8 mouse cellular contexts compared by ENCODE assay signal in the genomic region with DNA sequence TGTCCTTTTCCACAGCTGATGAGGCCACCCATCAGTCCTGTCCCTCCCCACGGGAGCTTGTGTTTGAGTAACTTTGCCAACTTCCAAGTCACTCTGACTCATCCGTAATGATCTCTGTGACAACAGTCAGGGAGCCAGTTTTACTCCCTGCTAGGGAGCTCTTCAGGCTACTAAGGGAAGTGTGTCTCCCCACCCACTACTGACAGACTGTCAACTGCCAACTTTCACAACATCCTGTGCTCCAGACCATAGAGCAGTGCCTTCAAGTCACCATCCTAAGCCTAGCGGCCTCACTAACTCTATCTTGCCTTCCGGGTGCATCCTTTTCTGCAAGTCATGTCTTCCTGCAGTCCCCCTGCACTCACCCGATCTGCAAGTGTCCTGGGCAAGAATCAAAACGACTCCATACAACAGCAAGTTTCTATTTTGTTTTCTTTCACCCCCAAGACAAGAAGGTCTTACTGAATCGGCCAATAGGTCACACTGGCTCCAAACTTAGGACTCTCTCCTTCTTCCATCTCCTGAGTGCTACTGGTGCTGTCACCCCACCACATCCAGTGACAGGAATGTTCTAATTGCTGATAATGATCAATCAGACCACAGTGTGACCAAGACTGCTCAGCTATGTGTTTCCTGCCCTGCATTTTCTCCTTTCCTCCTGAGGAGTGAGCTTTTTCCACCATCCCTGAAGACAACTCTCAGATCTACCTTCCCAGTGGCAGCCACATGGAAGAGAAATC. TPM values are rescaled to one million over a fixed set of nuclear protein-coding genes. Genes with fewer than 3 reads are reported as not detected.
DNase-seq lines count a peak whose midpoint lies in the region; ATAC-seq lines count a peak whose summit lies in the region.

No protein-coding gene starts in this region.

- ATAC-seq in midbrain, embryonic 11.5 days (ENCODE audit: low FRiP score), result no peak
- no peak for ATAC-seq in midbrain, embryonic 13.5 days
- peak; percentile 58; the same call in 1 of the 2 replicates for ATAC-seq in lung, embryonic 15.5 days (ENCODE audit: borderline replicate concordance, extremely low read depth, low FRiP score, low TSS enrichment)
- no peak for ATAC-seq in cerebellum, adult (ENCODE audit: insufficient number of reproducible peaks, low FRiP score, low TSS enrichment)

- no peak overlapping the region for H3K9ac ChIP-seq in midbrain, embryonic 11.5 days (ENCODE audit: low read length)
- H3K9ac ChIP-seq in midbrain, embryonic 13.5 days (replicated peaks), result no peak overlapping the region
- H3K9ac ChIP-seq in lung, embryonic 15.5 days, result no peak overlapping the region

- H3K9me3 ChIP-seq in midbrain, embryonic 11.5 days (ENCODE audit: control insufficient read depth, low read length), result no peaks in the 10 kb centered on the region
- H3K9me3 ChIP-seq in midbrain, embryonic 13.5 days, result no peaks in the 10 kb centered on the region
- H3K9me3 ChIP-seq in lung, embryonic 15.5 days, result no peaks in the 10 kb centered on the region
- H3K9me3 ChIP-seq in limb, embryonic 10.5 days (replicated peaks), result no peaks in the 10 kb centered on the region

- no peaks in the 10 kb centered on the region for H3K36me3 ChIP-seq in midbrain, embryonic 11.5 days (ENCODE audit: control insufficient read depth, insufficient read depth, low read length)
- no peaks in the 10 kb centered on the region for H3K36me3 ChIP-seq in midbrain, embryonic 13.5 days
- no peaks in the 10 kb centered on the region for H3K36me3 ChIP-seq in lung, embryonic 15.5 days
- H3K36me3 ChIP-seq in limb, embryonic 10.5 days, result no peaks in the 10 kb centered on the region

- H3K27ac ChIP-seq in midbrain, embryonic 11.5 days (ENCODE audit: low read depth, low read length), result no peak overlapping the region
- H3K27ac ChIP-seq in midbrain, embryonic 13.5 days, result no peak overlapping the region
- no peak overlapping the region; the same call in 1 of the 2 replicates for H3K27ac ChIP-seq in lung, embryonic 15.5 days
- no peak overlapping the region for H3K27ac ChIP-seq in limb, embryonic 10.5 days

- peak; percentile 35 for DNase-seq in midbrain, embryonic 11.5 days (ENCODE audit: low spot score, missing footprints)
- DNase-seq in heart, adult 9 months (ENCODE audit: low spot score in 2 of 2), result peak; percentile 34 to 38
- DNase-seq in thymus, postnatal 0 days (ENCODE audit: low spot score), result peak; percentile 79
- no peak for DNase-seq in limb, embryonic 10.5 days (ENCODE audit: low spot score)
- DNase-seq in embryo, embryonic 9.5 days (ENCODE audit: extremely low spot score), result no peak

- H3K4me3 ChIP-seq in midbrain, embryonic 11.5 days (ENCODE audit: low read depth, low read length), result no peak overlapping the region
- no peak overlapping the region for H3K4me3 ChIP-seq in midbrain, embryonic 13.5 days (replicated peaks)
- H3K4me3 ChIP-seq in lung, embryonic 15.5 days, result no peak overlapping the region
- H3K4me3 ChIP-seq in limb, embryonic 10.5 days, result no peak overlapping the region

- H3K4me1 ChIP-seq in midbrain, embryonic 11.5 days (ENCODE audit: control insufficient read depth, insufficient read depth, low read length), result 0 out of 2 replicates have a peak, but pooled peaks cover 2% of the 10 kb centered on the region
- H3K4me1 ChIP-seq in midbrain, embryonic 13.5 days (replicated peaks), result peaks cover 16% of the 10 kb centered on the region
- peaks cover 15% of the 10 kb centered on the region; the same call in 1 of the 2 replicates for H3K4me1 ChIP-seq in lung, embryonic 15.5 days
- peaks cover 11% of the 10 kb centered on the region for H3K4me1 ChIP-seq in limb, embryonic 10.5 days

- no peaks in the 10 kb centered on the region for H3K27me3 ChIP-seq in midbrain, embryonic 11.5 days (ENCODE audit: control insufficient read depth, insufficient read depth, low read length)
- H3K27me3 ChIP-seq in midbrain, embryonic 13.5 days, result no peaks in the 10 kb centered on the region
- H3K27me3 ChIP-seq in lung, embryonic 15.5 days, result no peaks in the 10 kb centered on the region
- H3K27me3 ChIP-seq in limb, embryonic 10.5 days (ENCODE audit: low read depth, poor library complexity, severe bottlenecking), result no peaks in the 10 kb centered on the region

- H3K4me2 ChIP-seq in midbrain, embryonic 11.5 days, result no peak overlapping the region
- no peak overlapping the region for H3K4me2 ChIP-seq in midbrain, embryonic 13.5 days (replicated peaks)
- H3K4me2 ChIP-seq in lung, embryonic 15.5 days, result no peak overlapping the region

- 69% methylated on average over 7 of the region's 7 CpGs for WGBS in midbrain, embryonic 11.5 days
- 73% methylated on average over 7 of the region's 7 CpGs for WGBS in midbrain, embryonic 13.5 days
- 19% methylated on average over 7 of the region's 7 CpGs for WGBS in lung, embryonic 15.5 days
- WGBS in limb, embryonic 10.5 days, result 47% methylated on average over 7 of the region's 7 CpGs

RNA-seq across cellular contexts. Expression of a gene that starts 43.3 kb away (rescaled TPM):
- polyA plus RNA-seq in midbrain, embryonic 11.5 days (2014; fragmentation: Nextera tagmentation; extraction: Ambion mirVana), result 73.7 and 83.0 TPM in 2 replicates
- polyA plus RNA-seq in midbrain, embryonic 13.5 days (2015; fragmentation: Nextera tagmentation; extraction: Ambion mirVana), result 103 and 105 TPM in 2 replicates
- polyA plus RNA-seq in lung, embryonic 15.5 days (2015; fragmentation: Nextera tagmentation; extraction: Ambion mirVana), result 21.4 and 24.6 TPM in 2 replicates
- 11.8 and 13.2 TPM in 2 replicates for polyA plus RNA-seq in thymus, postnatal 0 days (2015; fragmentation: Nextera tagmentation; extraction: Ambion mirVana)
- 22.5 and 24.8 TPM in 2 replicates for polyA plus RNA-seq in limb, embryonic 10.5 days (2016; fragmentation: Nextera tagmentation; extraction: Ambion mirVana)

Comparison
In these comparisons a context has a peak if more than half of its experiments do, and no peak if none do; other contexts are left out.
1. DNase-seq: peak in midbrain, embryonic 11.5 days (single experiment), heart, adult 9 months (2 of 2) and thymus, postnatal 0 days (single experiment); none in limb, embryonic 10.5 days (single experiment) and embryo, embryonic 9.5 days (single experiment).